Mouse (Mus musculus) embryonic facial prominence, embryonic 12.5 days (tissue): Measurements from ENCODE around the gene Sstr3. TPM values are rescaled to one million over a fixed set of nuclear protein-coding genes. Genes with fewer than 3 reads are reported as not detected.

Source experiments
- ATAC-seq: fragments of 200-750 bp; cut with Nextera tagmentation; 2 replicates; pipeline ENCODE4 v1.8.0; 2017; ENCODE audit not compliant: insufficient number of reproducible peaks, insufficient read depth, low FRiP score, low TSS enrichment
- H3K27ac ChIP-seq: fragments of 300-500 bp; sonication (generic); 2 replicates; pipeline ENCODE4 v1.5.1; 2016; ENCODE audit warnings: mild to moderate bottlenecking
- H3K27me3 ChIP-seq: fragments of 300-500 bp; sonication (generic); 2 replicates; pipeline ENCODE4 v1.6.1; 2016; ENCODE audit warnings: mild to moderate bottlenecking, moderate library complexity
- H3K36me3 ChIP-seq: fragments of 300-500 bp; sonication (generic); 2 replicates; pipeline ENCODE4 v1.6.1; 2016; ENCODE audit warnings: mild to moderate bottlenecking
- H3K4me1 ChIP-seq: fragments of 300-500 bp; sonication (generic); 2 replicates; pipeline ENCODE4 v1.6.1; 2016
- H3K4me2 ChIP-seq: fragments of 300-500 bp; sonication (generic); replicated peaks from 2 replicates; pipeline ENCODE4 v1.6.1; 2016; ENCODE audit warnings: mild to moderate bottlenecking, moderate library complexity
- H3K4me3 ChIP-seq: fragments of 300-500 bp; sonication (generic); 2 replicates; pipeline ENCODE4 v1.5.1; 2016; ENCODE audit warnings: mild to moderate bottlenecking
- H3K9ac ChIP-seq: fragments of 300-500 bp; sonication (generic); 2 replicates; pipeline ENCODE4 v1.6.1; 2016; ENCODE audit warnings: mild to moderate bottlenecking, moderate library complexity
- H3K9me3 ChIP-seq: fragments of 300-500 bp; sonication (generic); 2 replicates; pipeline ENCODE4 v1.6.1; 2016; ENCODE audit warnings: mild to moderate bottlenecking, moderate library complexity
- WGBS: fragments of 180-500 bp; shearing (Covaris S2); methylation state at CpG from one replicate; pipeline ENCODE4 v1.1.7; 2016; 5-methylcytosine and 5-hydroxymethylcytosine counted together
- polyA plus RNA-seq: library from polyadenylated mRNA; unstranded; fragments of >200 nt; fragmentation: Nextera tagmentation; extraction: Ambion mirVana; gene quantifications from 2 replicates; pipeline ENCODE4 v1.2.1, GENCODE M21; 2016

Gene Sstr3
- polyA plus RNA-seq, 1 experiment from 2014 or later, result not detected

DNA sequence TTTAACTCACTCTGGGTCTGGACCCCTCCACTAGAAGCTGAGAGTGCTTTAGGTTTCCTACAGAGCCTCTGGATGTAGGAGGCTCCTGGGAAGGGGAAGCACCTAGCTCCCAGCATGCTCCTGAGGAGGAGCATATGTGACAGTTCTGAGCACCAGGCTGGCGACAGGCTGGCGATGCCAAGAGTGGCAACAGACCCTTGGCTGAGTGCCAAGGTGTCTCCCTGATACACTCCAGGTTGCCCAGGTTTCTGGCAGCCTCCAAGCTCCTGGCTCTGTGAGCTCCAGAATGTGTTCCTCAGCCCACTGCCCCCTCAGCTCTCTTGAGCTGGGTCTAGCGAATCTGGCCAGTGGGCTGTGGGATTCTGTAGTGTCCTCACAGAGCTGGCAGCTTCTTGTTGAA is 2.9 kb downstream of the Sstr3 start:
- peaks cover 38% of the 10 kb centered on the region for H3K27me3 ChIP-seq
- H3K9me3 ChIP-seq, result no peaks in the 10 kb centered on the region
- WGBS, result 70% methylated on average over 3 of the region's 3 CpGs

DNA sequence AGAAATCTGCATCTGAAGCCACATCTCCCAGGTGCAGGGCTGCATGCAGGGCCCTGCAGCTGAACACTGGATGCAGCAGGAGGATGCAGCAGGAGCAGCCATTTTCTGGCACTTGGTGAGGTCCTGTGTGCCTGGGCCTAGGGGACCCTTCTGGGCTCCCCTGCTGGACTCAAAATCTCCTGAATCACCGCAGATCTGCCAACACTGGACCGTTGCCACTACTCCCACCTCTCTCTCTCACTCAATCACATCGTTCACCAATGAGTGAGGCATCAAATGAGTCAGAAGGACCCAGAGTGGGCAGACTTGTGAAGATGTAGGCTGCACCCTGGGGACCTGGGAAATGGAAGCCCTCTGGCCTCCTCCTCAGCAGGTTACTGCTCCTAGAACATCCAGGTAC is 3.4 kb downstream of the Sstr3 start:
- no peak for ATAC-seq
- H3K9ac ChIP-seq, result no peak overlapping the region
- 88% methylated on average over 3 of the region's 3 CpGs for WGBS
- H3K4me1 ChIP-seq, result no peaks in the 10 kb centered on the region
- H3K4me2 ChIP-seq, result no peak overlapping the region
- no peak overlapping the region for H3K27ac ChIP-seq
- no peaks in the 10 kb centered on the region for H3K36me3 ChIP-seq
- no peak overlapping the region for H3K4me3 ChIP-seq
- H3K9me3 ChIP-seq, result no peaks in the 10 kb centered on the region
- H3K27me3 ChIP-seq, result peaks cover 38% of the 10 kb centered on the region

More for the DNA sequence above, 2.9 kb downstream of the Sstr3 start:
- Histone ChIP-seq H3K4me3 (no peak overlapping the region), H3K4me1 (no peaks in the 10 kb centered on the region), H3K27ac (no peak overlapping the region), H3K4me2 (no peak overlapping the region), H3K36me3 (no peaks in the 10 kb centered on the region), H3K9ac (no peak overlapping the region)
- no peak for ATAC-seq

DNA sequence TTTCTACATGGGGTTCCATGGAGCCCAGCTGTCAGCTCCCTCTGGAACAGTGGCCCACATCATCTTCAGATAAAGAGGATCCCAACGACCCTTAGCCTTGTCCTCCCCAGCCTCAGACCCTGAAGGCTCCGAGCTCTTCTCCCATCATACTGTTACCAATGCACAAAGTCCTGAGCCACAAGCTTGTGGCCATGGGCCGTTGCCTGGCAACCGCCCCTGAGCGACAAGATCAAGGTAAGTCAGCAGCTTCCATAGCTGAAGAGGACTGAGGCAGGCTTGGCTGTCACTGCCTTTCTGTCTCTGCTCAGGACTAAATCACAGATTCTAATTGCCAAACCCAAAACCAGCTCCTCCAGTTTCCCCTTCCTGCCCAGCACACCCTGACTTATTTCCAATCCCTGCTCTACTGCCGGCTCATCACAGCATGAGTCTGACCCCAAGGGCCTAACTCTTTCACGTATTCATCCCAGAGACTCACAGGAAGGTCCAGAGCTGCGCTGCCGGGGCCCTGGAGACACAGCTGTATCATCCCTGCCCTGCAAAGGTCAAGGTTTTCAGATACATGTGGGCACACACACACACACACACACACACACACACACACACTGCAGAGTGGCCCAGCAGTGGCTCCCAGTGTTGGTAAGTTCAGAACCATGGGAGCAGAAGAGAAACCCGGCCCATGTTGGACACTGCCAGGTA is 8.6 kb downstream of the Sstr3 start:
- no peak for ATAC-seq
- Histone ChIP-seq H3K4me2 (no peak overlapping the region), H3K9me3 (no peaks in the 10 kb centered on the region), H3K36me3 (no peaks in the 10 kb centered on the region), H3K4me3 (no peak overlapping the region), H3K27ac (no peak overlapping the region), H3K4me1 (peaks cover 11% of the 10 kb centered on the region), H3K9ac (no peak overlapping the region), H3K27me3 (peaks cover 21% of the 10 kb centered on the region)
- WGBS, result 46% methylated on average over 10 of the region's 10 CpGs

DNA sequence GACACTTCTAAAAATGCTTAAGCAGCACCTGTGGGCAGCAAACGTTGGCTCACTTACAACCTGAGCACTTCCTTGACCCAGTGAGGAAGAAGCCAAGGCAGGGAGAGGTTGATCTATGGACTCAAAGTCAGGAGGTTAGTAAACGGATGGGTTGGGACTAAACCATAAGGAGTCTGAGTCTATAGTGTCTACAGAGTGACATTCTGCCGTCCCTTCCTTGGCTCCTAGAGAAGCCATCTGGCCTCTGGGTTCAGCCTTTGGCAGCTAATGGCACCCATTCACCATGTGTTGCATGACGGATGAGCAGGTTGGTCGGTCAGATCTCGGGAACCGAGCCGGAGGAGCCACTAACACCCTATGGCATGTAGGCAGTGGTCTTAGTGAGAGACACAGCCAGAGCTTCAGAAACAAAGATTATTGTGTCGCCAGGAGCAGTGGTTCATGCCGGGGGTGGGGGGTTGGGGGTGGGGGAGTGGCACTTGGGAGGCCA is 11.1 kb downstream of the Sstr3 start:
- ATAC-seq, result no peak
- Histone ChIP-seq H3K27ac (no peak overlapping the region), H3K9ac (peak overlapping the region; percentile 19; the same call in 1 of the 2 replicates), H3K9me3 (no peaks in the 10 kb centered on the region), H3K36me3 (no peaks in the 10 kb centered on the region), H3K4me1 (peaks cover 31% of the 10 kb centered on the region), H3K27me3 (0 out of 2 replicates have a peak, but pooled peaks cover 3% of the 10 kb centered on the region), H3K4me2 (no peak overlapping the region), H3K4me3 (no peak overlapping the region)
- 79% methylated on average over 10 of the region's 10 CpGs for WGBS

DNA sequence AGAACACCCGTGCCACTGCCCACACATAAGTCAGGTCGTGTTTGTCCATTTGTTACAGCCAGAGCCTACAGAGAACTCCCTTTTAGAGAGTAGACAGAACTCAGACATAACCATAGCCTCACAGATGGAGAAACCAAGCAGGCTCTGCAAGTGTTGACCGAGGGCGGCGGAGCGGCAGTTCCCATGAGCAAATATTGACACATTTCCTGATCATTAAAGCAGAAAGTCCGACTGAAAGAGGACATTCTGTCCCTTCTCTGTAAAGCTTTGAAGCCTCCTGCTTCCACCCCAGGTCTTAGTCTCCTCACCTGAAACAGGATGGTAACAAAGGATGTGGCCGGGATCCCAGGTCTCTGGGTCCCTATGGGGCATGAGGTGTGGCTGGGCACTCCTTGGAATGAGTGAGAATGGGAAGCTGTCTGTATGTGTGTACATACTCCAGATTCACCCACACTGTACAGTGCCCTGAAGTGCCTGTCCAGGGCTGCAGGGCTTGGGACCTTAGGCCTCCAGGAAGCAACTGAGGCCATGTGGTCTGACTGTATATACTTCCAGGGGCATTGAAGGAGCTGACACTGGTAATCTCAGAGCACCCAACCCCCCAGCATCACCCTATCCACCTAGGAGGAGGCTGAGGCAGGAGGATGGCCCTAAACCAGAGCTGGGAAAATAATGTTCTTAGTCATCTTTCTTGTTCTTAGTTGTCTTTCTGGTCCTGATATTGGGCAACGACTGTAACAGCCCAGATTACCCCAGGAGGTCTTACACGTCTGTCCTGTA is 11.7 kb downstream of the Sstr3 start:
- 0 out of 2 replicates have a peak, but pooled peaks cover 3% of the 10 kb centered on the region for H3K27me3 ChIP-seq
- no peak overlapping the region; the same call in 1 of the 2 replicates for H3K9ac ChIP-seq
- no peak for ATAC-seq
- H3K36me3 ChIP-seq, result no peaks in the 10 kb centered on the region
- H3K4me3 ChIP-seq, result no peak overlapping the region
- H3K9me3 ChIP-seq, result no peaks in the 10 kb centered on the region
- WGBS, result 73% methylated on average over 10 of the region's 10 CpGs
- H3K4me1 ChIP-seq, result peaks cover 31% of the 10 kb centered on the region
- H3K27ac ChIP-seq, result no peak overlapping the region
- H3K4me2 ChIP-seq, result no peak overlapping the region

DNA sequence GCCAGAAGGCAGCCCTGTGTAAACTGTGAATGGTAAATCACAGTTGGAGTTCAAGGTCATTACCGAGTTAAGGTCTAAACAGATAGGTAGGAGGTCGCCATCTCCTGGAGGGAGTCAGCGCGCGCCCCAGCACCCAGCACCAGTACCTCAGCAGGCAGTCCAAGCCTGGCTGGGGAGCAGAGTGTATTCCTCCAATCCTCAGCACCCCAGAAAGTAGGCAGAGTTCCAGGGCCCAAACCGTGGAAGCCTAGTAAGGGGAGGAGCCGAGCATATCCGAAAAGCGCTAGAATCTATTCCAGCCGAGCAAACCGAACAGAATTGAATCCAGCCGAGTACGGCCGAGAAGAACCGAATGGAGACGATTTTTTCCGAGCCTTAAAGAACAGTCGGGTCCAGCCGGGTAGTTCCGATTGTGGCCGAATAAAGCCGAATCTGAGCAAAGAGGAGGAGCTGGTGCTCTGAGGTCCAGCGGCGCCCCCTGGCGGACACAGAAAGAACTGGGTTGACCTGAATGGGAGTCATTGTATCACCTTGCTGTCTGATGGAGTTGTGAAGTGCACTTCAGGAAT is 12.5 kb downstream of the Sstr3 start:
- WGBS, result under 1% methylated on average over 25 of the region's 25 CpGs
- peak overlapping the region; percentile 53 for H3K9ac ChIP-seq
- H3K36me3 ChIP-seq, result no peaks in the 10 kb centered on the region

DNA sequence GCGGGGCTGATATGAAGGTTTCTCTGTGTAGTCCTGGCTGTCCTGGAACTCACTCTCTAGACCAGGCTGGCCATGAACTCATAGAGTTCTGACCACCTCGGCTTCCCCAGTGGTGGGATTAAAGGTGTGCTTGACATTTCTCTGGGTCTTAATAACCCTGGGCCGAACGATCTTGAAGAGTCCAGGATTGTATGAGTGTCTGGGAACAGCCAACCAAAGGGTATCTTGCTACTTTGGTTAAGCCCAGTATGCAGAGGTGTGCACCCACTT is 13.1 kb downstream of the Sstr3 start:
- WGBS, result 70% methylated on average over 4 of the region's 4 CpGs
- Histone ChIP-seq H3K4me2 (peak overlapping the region; percentile 50), H3K27me3 (0 out of 2 replicates have a peak, but pooled peaks cover 3% of the 10 kb centered on the region), H3K9ac (0 out of 2 replicates have a peak overlapping the region, but pooled peaks have one; percentile 53), H3K4me1 (peaks cover 31% of the 10 kb centered on the region), H3K36me3 (no peaks in the 10 kb centered on the region), H3K27ac (peak overlapping the region; percentile 66), H3K9me3 (no peaks in the 10 kb centered on the region), H3K4me3 (0 out of 2 replicates have a peak overlapping the region, but pooled peaks have one; percentile 13)
- no peak for ATAC-seq

More for the DNA sequence above, 12.5 kb downstream of the Sstr3 start:
- Histone ChIP-seq H3K4me1 (peaks cover 31% of the 10 kb centered on the region), H3K27me3 (0 out of 2 replicates have a peak, but pooled peaks cover 3% of the 10 kb centered on the region), H3K27ac (peak overlapping the region; percentile 66), H3K4me3 (0 out of 2 replicates have a peak overlapping the region, but pooled peaks have one; percentile 13), H3K4me2 (peak overlapping the region; percentile 50), H3K9me3 (no peaks in the 10 kb centered on the region)
- ATAC-seq, result peak; percentile 70

DNA sequence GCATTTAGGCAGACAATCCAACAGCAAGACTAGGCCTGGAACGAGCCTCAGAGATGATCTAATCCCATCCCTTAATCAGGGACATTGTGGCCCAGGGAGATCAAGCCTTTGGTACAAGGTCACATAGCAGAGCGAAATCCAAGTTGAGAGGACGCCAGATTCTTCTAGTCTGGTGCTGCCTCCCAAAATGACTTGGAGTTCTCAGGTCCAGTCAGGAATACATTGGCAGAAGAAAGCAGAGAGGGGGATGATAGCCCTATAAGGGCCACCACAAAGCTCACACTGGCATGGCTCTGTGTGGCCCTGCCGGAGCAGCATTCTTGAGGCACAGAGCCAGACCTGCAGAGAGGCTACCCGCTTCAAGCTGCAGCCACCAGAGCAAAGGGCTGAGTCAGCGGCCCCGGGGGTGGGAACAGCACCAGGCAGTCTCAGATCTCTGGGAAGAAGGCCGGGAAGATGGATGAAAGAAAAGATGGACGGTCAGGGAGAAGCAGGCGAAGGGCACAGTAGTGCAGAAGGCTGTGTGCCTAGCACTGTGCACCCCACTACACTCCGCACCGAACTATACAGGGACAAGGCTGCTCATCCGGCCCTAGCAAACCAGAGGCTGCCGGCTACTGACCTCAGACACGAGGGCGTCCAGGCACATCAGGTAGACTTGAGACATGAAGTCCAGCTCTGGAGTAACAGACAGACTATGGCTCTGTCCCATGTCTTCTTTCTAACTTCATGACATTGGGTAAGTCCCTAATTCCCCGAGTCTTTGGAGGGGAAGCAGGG is 13.6 kb downstream of the Sstr3 start, which contains the start of gene C1qtnf6:
C1qtnf6 (minus strand) TSS at position 746 of the 780 bp plus-strand sequence.
- H3K4me3 ChIP-seq, result 0 out of 2 replicates have a peak within 1 kb of the TSS, but pooled peaks have one; percentile 13
- WGBS, result 66% methylated on average over 17 of the region's 17 CpGs
- no peak for ATAC-seq
- 0 out of 2 replicates have a peak, but pooled peaks cover 3% of the 10 kb centered on the region for H3K27me3 ChIP-seq
- H3K9me3 ChIP-seq, result no peaks in the 10 kb centered on the region
- peak within 1 kb of the TSS; percentile 53 for H3K9ac ChIP-seq
- peaks cover 32% of the 10 kb centered on the region for H3K4me1 ChIP-seq
- no peaks in the 10 kb centered on the region for H3K36me3 ChIP-seq
- peak within 1 kb of the TSS; percentile 66 for H3K27ac ChIP-seq
- peak within 1 kb of the TSS; percentile 50 for H3K4me2 ChIP-seq

DNA sequence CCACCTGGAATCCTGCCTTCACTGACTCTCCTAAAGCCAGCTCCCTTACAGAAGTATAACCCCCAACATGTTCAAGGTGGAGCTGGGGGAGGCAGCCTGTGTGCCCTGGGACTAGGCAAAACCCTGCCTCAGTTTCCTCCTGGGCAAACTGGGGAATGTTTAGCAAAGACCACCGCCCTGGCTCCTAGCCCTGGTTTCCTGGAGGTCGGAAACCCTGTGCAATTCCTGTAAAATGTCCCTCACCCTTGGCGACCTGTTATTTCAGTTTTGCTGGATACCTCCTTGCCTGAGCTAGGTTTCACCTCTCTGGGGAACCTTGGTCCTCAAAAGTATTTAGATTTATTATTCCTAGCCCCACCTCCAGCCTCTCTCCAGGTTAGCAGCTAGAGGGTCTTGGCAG is 14.3 kb downstream of the Sstr3 start:
- Histone ChIP-seq H3K4me2 (peak overlapping the region; percentile 63), H3K27ac (peak overlapping the region; percentile 86), H3K36me3 (no peaks in the 10 kb centered on the region), H3K9ac (peak overlapping the region; percentile 64; the same call in 1 of the 2 replicates), H3K27me3 (0 out of 2 replicates have a peak, but pooled peaks cover 3% of the 10 kb centered on the region), H3K4me3 (no peak overlapping the region), H3K4me1 (peaks cover 35% of the 10 kb centered on the region), H3K9me3 (no peaks in the 10 kb centered on the region)
- ATAC-seq, result no peak
- WGBS, result 68% methylated on average over 3 of the region's 3 CpGs

DNA sequence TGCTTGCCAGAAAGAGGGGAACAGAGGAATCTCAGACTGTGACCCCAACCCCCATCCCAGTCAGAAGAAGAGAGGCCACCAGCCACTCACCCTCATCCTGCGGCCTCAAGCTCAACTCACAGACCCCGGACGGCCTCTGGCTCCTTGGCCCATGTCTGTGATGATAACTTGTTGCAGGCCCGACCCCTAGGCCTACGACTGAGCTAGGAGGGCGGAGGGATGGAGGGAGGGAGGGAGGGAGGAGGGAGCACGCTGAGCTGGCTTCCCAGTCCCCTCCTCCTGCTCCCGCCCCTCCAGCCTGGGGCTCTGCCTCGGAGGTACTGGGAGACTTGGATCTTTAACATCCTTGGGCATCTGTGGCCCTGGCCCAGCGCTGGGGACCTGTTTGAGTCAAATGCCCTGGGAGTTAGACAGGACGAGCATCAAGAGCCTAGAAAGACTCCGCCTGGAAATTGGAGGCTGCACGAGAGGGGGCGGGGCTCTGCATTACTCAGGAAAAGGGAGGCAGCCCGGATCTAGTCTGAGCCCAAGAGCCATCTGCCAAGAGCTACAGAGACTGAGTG is 15.0 kb downstream of the Sstr3 start:
- H3K4me2 ChIP-seq, result peak overlapping the region; percentile 63
- H3K4me3 ChIP-seq, result peak overlapping the region; percentile 37
- WGBS, result 2% methylated on average over 15 of the region's 15 CpGs
- H3K9ac ChIP-seq, result peak overlapping the region; percentile 64
- ATAC-seq, result peak; percentile 54; the same call in 1 of the 2 replicates
- peaks cover 35% of the 10 kb centered on the region for H3K4me1 ChIP-seq
- H3K27me3 ChIP-seq, result 0 out of 2 replicates have a peak, but pooled peaks cover 3% of the 10 kb centered on the region
- H3K36me3 ChIP-seq, result no peaks in the 10 kb centered on the region
- H3K27ac ChIP-seq, result peak overlapping the region; percentile 86
- no peaks in the 10 kb centered on the region for H3K9me3 ChIP-seq
